Mouse (Mus musculus) right cerebral cortex, postnatal 25 days (tissue): Measurements from ENCODE around the gene Hddc3.
"Not testable (repeated sequence)": the region's sequence is repeated elsewhere in the genome, so short reads cannot be mapped to it uniquely, and the experiment has no call there.

Experiments used
- DNase-seq: peaks from one replicate; pipeline ENCODE4 v3.0.0; 2022

The Hddc3 gene

DNA sequence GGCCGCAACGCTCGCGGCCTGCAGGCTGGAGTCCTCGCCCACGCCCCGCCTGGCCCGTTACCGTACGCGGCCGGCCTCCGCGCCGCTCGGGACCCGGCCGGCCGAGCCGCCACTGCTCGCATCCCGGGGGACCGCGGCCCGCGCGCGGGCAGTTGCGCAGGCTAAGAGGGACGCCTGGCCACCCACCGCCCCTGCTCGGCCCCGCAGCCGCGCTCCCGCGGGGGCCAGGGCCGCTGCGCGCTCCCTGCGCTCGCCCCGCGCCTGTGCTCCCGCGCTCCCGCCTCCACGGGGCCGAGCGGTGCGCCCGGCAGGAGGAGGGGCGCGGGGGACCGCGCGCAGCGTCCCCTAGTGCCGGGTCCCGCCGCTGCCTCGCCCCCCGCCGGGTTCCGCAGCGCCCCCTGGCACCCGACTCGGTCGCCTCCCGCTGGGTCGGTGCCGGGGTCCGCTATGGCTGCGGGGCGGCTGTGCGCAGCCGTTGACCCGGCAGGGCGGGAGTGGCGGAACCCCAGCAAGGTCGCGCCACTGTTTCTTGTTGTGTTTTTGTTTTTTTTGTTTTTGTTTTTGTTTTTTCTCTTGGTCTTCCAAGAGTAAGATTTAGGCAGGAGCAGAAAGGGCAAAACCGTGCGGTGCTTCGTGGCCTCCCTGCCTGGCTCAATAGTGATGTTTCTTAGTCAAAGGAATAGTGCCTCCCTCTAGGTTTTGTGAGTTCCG lies 28.3 kb downstream of the Hddc3 start, which contains the start of gene Man2a2:
TSS of gene Man2a2 (minus strand) at position 335 of the 711 bp plus-strand sequence.
- peak; percentile 85 for DNase-seq

DNA sequence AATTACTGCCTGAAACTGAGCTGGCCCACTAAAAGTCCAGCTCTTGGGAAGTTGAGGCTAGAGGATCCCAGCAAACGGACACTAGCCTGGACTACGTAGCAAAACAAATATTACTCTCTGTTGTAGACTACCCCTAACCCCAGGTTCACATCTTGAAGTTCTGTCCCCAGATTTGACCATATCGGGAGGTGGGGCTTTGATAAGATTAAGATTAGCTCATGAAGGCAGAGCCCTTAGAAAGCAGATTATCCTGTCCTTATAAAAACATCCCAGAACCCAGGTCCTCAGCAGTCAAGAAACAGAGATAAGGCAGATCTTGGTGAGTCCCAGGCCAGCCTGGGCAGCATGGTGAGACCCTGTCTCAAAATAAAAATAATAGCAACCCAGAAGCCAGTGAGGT lies 29.3 kb downstream of the Hddc3 start:
- no peak for DNase-seq

DNA sequence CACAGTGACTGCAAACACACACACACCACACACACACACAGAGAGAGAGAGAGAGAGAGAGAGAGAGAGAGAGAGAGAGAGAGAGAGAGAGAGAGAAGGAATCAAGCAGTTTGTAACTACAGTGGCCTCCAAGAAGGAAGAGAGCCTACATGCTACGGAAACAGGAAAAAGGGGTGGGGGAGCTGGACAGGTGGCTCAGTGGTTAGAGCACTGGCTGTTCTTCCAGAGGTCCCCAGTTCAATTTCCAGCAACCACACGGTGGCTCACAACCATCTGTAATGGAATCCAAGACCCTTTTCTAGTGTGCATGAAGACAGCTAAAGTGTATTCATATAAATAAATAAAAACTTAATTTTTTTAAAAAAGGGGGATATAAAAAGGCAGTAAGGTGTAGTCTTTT lies 29.8 kb downstream of the Hddc3 start:
- no peak for DNase-seq

DNA sequence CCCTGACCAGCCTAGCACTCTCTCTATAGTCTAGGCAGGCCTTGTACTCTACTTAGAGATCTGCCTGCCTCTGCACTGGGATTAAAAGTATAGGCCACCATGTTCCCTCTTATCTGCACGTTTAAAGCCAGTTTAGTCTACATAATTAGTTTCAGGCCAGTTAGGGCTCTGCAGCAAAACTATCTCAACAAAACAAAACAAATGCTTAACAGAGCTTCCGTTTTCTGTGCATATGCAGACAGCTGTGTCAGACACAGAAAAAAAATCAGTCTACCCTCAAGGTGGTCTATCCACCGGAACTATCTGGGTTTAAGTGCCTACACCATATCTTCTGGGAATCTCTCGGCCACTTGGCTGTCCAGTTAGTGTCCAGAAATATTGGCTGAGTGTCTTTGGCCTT lies 30.4 kb downstream of the Hddc3 start:
- no peak for DNase-seq

DNA sequence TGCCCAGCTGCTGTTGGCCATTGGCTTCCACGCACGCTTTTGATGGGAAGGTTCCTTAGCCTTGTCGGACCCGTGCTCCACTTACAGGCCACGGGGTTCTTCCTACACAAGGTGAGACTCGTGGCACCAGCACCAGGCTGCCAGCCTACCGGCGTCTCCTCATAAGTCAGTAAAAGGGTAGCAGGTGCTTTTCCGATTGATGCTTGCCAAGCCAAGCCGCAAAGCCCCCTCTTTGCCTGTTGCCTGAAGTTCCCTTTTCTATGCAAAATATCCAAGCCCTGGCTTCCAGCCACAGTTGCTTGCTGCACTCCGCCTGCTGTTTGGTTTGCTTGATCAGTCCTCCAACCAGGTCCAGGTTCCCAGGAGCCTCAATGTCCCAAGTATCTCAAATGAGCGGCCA lies 30.9 kb downstream of the Hddc3 start:
- no peak for DNase-seq

DNA sequence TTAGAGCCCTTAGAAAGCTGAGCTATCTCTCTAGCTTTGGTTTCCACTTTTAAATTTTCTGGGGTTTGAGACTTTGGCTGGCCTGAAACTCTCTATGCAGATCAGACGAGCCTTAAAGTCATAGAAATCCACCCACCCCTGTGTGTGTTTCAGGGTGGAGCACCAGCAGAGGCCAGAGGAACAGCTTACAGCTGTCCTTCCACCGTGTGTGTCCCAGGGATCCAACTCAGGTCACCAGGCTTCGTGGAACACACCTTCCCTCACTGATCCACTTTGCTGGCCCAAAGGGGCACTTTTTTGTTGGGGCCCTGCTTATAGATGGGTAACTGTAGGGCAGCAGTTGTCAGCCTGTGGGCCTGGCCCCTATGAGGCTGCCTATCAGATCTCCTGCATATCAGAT lies 31.4 kb downstream of the Hddc3 start:
- DNase-seq, result no peak

DNA sequence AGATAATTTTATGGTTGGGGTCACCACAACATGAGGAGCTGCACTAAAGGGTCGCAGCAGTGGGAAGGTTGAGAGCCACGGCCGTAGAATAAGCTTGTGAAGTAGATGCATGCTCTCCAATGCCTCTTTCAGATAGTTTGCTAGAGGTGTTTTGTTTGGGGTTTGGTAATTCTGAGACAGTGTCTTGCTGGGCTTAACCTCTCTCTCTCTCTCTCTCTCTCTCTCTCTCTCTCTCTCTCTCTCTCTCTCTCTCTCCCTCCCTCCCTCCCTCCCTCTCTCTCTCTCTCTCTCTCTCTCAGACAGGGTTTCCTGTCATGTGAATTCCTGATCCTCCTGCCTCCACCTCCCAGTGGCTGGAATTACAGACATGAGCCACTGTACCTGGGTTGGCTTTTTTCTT lies 31.8 kb downstream of the Hddc3 start:
- DNase-seq, result no peak

DNA sequence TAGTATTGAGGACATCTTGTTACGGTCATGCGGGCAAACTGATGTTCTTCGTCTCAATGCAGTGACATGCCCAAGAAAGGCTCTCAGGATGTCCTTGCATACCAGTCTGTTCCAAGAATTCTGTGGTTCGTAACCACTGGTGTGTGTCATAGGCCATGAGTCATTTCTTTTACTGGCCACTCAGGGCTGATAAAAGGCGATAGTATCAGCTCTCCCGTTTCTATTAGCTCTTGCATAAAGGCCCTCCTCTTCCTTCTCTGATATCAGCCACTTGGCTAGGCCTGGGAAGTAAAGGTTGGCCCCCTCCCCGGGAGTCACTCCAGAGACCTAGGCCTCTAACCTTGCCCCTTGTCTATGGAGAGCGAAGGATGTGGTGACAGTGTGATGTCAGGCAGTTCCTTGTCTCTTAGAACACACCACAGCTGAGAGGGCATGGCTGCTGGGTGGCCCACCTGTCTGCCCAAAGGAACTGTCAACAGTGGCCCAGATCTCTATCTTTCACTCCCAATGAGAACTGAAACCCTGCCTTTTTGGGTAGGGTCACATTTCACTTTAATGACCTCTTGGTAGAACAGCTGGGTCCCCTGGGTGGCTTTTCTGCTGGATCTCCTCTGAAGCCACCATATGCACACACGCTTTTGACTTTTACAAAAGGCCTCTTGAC lies 32.6 kb downstream of the Hddc3 start:
- no peak for DNase-seq

DNA sequence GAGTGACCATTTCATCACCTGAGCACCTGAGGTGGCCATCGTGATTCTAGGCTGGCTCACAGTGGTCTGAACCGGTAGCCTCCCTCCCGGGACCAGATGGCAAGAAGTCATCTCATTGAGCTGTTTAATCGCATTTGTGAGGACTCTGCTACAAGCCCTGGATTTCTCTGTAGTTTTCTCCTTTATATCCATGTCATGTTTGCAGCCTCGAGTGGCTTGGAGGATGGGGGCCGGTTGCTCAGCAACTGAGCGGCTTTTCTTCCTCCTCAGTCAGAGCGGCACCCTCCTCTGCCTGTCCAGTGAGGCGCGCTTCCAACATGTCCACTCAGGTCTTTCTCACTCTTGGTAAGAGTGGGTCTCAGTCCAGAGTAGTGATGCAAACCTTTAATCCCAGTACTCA lies 33.3 kb downstream of the Hddc3 start:
- no peak for DNase-seq

DNA sequence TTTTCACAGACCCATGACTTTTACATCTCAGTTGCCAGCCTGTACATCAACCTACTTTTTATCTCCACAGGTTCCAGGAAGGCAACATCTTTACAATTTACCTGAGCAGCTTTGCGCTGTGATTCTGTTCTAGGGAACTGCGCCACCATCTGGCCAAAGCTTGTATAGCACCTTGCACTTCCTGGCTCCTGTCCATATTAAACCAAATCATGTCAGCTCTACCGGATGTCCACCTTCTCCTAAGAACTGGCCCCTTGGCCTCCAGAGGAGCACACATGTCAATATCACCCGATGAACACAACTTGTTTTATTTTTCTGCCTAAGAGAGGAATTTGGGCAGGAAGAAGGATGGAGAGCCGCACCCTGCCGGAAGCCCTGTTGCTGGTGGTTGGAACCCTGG lies 34.6 kb downstream of the Hddc3 start:
- DNase-seq, result no peak

DNA sequence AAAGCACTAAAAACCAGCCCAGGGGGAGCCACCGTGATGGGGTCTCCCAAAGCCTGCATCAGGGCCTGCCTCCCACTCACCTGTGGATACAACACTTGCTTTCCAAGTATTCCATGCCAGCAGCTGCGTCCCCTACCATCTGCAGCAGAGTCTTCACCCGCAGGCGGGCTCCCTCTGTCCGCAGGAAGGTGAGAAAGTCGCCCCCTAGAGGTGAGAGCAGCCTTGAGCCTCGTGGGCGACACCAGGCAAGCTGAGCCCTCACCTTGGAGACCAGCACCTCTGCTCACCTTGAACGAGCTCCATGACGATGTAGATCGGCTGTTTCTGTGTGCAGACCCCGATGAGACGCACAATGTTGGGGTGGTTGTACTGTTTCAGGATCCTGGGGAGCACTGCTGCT lies 36.6 kb downstream of the Hddc3 start:
- DNase-seq, result no peak

DNA sequence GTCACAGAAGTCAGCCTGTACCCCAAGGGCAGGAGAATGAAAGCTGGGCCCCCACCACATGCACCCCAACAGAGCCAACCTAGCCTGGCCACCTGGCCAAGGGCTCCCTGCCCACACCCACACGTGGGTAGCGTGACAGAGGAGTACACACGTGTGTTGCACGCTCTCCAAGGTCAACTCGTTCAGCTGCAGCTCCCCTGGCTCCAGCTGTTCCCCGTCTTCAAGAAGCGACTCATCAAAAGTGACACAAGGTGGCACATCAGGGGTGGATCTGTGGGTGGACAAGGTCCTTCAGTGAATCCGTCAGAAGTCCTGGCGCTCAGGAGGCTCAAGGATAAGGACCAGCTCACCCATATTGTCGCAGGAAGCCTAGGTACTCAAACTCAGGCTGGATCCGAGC lies 40.0 kb downstream of the Hddc3 start:
- DNase-seq, result no peak

DNA sequence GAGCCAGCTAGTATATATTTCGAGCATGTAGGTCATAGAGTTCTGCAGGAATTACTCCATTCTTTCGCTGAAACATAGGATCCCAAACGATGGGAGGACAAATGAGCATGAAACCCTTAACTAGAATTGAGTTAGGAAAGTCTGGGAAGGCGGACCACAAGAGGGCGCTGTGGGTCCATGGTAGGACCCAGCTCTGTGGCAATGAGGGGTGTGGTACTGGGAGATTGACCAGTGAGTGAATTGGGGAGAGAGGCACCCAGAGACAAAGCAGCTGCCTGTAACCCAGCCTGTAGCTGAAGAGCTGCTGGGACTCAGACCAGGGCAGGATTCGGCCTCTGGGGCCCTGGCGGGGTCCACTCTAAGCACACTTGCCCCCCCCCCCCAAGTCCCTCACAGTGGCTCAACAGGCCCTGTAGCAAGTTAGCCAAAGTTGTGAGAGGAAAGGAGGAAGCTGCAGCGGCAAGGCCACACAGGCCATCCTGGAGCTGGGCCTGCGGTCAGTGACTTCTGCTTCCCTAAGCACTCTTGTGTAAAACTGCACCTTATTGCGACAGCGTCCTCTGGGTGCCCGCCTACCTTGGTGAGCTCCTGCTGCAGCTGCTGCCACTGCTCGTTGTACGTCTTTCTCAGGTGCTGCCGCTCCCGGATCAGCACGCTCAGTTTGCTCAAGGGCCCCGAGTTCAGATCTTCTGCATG lies 43.5 kb downstream of the Hddc3 start:
- DNase-seq, result peak; percentile 81

DNA sequence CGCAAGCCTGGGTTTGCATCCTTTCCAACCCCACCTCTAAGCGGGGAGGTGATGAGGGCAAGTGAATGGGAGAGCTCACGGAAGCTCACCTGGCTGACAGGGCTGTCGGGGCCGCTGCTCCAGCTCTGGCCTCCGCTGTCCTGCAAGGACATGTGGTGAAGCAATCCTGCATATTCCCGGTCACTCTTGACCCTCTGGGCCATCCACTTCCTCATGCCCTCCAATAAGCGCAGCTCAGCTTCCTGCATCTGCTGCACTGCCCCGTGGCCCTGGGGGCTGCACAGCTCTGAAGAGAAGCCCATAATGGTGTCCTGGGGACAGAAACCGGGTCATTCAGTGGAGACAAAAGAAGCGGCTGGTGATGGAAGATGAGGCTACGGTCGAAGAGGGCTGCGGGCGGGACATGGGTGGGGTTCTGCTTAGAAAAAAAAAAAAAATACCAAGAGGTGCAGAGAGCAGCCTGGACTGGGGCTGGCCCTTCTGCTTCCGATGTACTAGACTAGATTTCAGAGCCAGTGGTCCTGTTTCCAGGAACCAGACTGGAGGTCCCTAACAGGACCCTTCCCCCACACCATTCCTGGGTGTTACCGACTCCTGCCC lies 44.2 kb downstream of the Hddc3 start:
- no peak for DNase-seq

DNA sequence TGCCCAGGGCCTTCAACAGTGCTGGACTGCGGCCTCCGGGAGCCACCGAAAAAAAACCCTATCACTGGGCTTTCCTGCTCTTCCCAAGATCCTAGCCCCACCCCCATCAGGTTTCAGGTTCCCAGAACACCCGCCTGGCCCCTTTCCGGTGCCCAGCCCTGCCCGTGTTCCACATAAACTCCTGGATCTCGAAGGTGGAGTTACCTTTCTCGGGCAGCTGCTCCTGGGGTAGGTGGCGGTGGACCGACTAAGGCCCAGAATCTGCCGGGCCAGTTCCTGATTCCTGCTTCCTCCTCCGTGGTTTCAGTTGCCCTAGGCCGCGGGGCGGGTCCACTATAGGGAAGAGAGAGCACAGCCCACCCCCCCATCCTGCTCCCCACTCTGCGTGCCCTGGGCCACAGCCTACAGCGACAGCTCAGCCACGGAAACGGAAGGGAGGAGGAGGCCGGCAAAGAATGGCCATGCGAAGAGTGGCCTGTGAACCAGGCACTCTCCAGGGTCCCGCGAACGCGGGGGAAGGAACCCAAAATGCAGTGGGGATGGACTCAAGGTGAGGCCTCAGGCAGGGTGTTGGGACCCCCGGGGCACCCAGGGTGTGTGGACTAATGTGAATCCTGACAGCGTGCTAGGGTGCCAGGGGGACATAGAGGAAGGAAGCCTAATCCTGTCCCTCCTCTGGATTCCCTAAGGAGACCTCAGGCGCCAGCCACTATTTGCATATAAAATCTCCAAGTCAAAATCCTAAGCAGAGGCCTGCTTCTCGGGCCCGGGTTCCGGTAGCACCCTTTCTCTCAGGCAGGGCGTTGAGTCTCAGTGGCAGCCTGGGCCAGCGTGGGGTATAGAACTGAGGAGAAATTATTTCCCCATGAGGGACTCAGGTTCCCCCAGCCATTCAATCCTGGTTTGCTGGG lies 45.0 kb downstream of the Hddc3 start, which contains the start of gene Fes:
TSS of gene Fes (minus strand) at position 314 of the 911 bp plus-strand sequence.
- DNase-seq, result no peak

DNA sequence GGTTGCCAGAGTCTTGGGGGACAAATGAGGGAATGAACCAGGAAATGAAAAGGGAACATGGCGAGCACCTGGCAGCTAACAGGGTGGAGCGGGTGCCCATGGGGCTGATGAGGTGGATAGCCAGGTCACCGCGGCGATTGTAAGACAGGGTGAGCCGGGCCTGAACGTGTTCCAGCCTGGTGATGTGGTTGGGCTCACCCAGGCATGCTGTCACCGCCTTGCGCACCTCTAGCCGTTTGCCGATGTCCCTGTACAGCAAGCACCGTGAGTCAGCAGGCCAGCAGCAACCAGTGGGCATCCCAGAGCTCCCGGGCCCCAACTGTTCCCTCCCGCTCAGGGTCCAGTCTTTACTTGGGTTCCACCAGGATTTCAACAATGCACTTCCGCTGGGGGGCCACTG lies 49.2 kb downstream of the Hddc3 start:
- peak; percentile 2 for DNase-seq

DNA sequence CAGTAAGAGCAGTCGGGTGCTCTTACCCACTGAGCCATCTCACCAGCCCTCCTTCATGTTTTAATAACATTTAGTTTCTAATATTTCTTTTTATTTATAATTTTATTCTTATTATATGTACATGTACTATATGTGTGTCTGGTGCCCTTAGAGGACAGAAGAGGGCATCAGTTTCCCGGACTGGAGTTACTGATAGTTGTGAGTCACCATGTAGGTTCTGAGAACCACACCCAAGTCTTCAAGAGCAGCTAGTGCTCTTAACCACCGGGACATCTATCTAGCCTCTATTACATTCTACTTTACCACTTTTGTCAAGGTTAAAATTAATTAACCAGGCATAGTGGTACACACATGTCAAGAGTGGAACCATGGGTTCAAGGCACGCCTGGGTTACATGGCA lies 51.7 kb downstream of the Hddc3 start:
- no peak for DNase-seq

DNA sequence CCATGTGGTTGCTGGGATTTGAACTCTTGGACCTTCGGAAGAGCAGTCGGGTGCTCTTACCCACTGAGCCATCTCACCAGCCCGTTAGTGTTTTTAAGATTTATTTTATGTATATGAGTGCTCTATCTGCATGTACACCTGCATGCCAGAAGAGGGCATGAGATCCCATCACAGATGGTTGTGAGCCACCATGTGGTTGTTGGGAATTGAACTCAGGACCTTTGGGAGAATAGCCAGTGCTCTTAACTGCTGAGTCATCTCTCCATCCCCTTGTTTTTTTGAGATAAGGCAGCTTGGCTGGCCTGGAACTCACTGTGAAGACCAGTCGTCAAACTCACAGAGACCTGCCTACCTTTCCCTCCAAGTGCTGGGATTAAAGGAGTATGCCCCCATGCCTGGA lies 53.5 kb downstream of the Hddc3 start:
- DNase-seq, result not testable (repeated sequence)

DNA sequence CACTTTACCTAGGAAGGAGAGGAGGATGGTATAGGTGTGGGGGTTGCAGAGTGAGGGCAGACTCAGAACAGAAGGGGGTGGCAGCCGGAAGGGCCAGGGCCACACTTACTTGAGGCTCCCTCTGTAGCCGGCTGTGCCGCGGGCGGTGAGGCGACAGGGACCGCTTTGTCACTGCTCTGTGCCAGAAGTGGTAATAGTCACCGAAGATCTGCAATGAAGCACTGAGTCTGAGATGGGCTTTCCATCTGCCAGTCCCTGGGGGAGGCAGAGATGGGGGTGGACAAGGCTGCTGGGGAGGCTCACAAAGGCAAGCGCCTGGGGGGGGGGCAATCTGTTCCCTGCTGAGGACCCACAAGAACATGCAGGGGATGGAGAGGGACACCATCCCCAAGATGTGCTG lies 55.1 kb downstream of the Hddc3 start:
- DNase-seq, result peak; percentile 62

DNA sequence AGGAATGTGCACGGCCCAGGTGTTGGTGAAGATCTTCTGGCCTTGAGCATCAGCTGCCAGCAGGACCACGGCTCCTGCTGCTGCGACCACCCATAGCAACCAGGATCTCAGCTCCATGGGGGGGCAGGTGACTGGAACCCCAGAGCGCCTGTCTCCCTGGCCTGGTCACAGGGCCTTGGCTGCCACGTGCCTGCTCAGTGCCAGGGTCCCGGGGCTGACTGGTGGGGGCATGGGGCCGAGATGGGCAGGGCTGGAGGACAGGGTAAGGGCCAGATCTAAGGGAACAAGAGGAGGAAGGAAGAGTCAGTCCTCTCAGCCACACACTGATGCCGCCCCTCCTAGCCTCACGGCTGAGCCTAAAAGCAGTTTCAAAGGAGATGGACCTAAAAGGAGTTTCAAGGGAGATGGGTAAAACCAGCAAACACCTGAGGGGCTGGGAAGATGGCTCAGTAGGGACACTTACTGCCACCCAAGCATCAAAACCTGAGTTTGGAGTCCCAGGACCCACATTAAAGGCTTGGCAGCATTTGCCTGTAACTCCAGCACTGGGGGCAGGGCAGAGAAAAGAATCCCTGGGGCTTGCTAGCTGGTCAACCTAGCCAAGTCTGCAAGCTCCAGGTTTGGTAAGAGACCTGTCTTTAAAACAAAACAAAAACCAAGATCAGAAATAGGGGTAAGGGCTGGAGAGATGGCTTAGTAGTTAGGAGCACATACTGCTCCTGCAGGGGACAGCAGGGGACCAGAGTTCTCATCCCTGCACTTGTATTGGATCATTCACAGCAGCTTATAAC lies 55.9 kb downstream of the Hddc3 start:
- DNase-seq, result peak; percentile 5

DNA sequence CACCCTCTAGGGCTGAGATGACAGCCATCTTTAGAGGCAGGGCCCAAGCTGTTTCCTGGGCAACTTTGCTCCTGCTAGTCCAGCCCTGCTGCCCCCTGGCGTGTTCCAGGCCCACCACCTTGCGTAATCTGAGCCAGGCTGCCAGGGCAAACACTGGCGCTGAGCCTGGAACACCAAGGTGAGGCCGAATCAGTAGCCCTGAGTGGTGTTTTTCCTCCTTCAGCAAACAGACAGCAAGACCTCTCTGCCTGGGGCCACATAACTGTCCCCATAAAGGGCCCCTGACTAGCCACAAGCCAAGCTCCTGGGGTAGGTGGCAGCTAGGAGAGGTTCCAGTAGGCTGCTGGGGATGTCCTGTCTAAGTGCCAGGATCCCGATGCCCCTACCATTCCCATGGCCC lies 57.2 kb downstream of the Hddc3 start:
- DNase-seq, result no peak
